Mouse (Mus musculus) right cerebral cortex, postnatal 36 days (tissue): Measurements from ENCODE around the gene Sct.
A peak's percentile ranks its signal among the peaks of the same experiment; 100 is the strongest.

ENCODE experiments used
- DNase-seq, 2 experiments: peaks; one replicate each; pipeline ENCODE4 v3.0.0; 2022; ENCODE audit warnings: low spot score in 2 of 2, mixed read lengths in 1 of 2

Gene Sct

DNA sequence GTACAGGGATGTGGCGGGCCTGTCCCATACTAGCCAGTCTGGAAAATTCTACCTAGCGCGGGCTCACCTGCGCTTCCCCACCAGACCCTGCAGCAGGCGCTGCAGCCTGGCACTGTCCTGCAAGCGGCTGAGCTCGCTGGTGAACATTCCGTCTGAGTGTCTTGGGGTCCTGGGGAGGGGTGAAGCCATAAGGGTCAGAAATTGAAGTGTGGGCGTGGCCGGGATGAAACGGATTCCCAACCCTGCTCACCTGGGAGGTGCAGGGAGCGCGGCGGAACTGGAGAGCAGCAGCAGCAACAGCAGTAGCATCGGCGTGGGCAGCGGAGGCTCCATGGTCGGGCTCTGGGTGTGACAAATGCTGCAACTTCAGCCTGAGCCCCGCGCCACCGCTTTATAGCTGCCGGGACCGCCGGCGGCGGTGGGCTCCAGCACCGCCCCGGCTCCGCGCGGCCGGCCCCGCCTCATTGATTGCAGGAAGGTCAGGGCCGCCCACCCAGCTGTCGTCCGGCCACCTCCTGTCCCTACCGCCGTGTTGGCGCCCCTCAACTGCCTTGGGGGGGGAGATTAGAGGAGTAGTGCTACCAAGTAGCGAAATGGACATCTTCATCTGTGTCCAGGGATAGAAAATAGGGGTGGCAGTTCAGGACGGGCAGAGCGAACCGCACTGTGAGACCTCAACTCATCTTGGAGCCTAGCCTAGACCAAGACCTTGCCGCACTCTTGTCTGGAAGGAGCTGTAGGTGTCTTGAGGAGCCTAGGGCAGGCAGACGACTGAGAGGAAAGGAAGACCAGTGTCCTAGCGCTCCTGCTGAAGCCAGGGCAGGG is at the start of gene Sct:
Sct (minus strand) TSS at position 368 of the 825 bp plus-strand sequence.
- no peak for DNase-seq

DNA sequence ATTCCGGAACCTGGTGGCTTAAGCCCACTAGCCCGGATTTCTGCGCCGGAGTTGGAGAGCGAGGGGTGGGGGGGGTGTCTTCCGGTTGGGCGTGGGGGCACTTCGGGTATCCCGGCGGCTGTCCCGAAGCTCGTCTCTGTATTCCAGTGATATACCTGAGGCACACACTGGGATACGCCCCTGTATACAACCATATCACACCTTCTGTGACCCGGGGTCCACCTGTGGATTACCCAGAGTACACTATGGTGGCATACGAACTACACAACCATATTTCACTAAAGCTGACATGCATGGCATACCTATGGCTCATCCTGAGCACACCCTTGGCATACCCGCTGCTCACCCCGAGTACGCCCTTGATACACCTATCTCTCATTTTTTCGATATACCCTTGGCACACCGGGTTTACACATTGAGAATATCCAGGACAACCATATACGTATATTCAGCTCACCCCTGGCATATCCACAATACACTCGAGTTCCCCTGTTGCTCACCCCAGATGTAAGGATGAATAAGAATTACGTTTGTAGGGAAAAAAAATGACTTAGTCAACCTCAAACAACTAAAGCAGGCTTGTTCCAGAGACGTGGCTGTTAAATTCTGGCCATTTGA is 49.5 kb upstream of the Sct start:
- DNase-seq, result no peak

DNA sequence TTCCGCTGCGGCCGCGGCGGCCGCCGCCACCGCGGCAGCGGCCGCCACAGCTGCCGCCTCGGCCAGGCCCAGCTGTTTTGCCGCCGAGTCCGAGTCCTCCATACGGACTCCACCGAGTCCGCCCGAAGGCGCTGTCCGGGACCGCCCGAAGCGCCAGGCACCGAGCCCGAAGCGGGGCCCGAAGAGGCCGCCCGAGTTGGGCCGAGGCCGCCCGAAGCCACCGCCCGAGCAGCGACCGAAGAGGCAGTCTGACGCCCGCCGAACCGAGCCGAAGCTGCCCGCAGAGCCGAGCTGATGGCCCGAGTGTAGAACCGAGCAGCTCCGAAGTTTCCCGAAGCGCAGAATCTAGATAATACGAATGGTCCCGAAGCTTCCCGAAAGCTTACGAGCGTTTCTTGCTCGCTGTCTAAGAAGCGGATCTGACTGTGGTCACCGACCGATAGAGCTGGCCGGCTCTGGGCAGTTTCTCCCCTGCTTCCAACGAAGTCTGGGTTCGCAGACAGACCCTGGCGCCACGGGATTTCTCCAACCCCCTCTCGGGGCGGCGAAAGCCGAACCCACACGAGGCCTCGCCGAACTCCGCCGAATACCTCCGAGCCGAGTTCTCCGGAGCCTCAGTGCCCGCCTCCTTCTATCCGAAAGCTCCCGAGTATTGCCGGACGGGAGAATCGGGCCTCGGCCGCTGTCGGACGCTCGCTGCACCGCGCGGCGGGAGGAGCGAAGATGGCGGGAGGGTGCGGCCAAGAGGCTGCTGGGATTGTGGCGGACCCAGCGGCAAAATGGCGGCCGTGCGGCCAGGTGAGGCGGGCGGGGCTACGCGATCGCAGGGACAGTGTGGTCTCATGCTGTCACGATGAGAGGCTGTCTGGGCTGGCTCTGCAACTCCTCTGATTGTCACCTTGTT is 48.8 kb upstream of the Sct start, which contains the start of the genes Deaf1 and Tmem80:
Deaf1 (minus strand) TSS at position 222 of the 904 bp plus-strand sequence.
Tmem80 (plus strand) TSS at position 271 of the 904 bp plus-strand sequence.
- peak; percentile 99 to 100 for DNase-seq

GRCm38 (mm10) chr7:141326546-141327446 is 47.9 kb upstream of the Sct start:
- DNase-seq, result peak in 1 of 2 experiments; percentile 20

DNA sequence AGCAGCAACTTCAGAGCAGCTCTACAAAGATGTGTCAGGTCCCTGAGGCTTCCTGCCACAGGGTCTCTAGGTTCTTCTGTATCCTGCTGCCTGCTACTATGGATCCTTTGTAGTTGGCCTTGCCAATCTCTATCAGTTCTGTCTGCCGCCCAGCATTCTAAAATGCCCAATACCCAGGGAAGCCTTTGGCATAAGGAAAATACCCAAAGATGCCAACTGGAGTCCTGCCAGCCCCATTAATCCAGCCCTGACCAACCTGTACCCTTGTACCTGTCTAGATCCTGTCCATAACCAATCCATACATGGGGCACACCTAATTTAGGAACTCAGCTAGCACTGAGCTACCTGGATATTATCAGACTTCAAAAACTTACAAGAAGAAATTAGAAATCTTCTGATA is 45.8 kb upstream of the Sct start:
- no peak for DNase-seq

GRCm38 (mm10) chr7:141319446-141319845 is 40.5 kb upstream of the Sct start:
- DNase-seq, result no peak

DNA sequence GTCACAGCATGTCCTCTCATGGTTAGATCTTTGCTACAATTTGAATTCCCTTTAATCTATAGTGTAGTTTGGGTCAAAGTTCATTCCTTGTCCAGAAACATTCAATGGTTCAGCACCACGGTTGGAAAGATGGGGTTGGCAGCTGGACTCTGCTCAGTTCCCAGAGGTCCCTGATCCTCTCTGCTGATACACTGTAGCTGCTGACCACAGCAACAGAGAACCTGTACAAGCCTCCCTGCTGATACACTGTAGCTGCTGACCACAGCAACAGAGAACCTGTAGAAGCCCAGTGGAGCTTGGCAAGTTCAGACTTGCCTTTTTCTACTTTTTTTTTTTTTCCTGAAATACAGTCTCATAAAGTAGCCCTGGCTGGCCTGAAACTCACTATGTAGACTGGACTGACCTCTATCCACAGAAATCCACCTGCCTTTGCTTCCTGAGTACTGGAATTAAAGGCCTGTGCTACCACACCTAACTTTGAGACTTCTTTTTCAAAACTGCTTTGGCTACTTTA is 38.7 kb upstream of the Sct start:
- no peak for DNase-seq

DNA sequence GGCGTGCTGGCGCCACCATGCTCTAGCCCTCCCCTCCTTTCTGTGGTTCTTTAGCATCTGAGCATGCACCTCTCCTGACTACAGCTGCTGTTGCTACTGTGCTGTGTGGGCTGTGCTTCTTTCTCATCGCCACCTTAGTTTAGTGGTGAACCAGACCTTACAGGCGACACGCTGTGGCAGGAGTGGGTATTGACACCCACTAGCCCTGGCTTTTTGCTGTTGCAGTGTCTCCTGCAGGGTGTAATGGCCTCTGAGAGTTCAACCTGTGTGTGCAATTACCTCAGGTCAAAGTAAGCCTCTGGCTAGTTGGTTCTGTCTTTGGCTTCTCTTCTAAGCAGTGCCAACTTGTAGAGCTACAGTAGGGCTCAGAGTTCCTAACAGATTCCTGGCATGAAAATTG is 37.0 kb upstream of the Sct start:
- peak in 1 of 2 experiments; percentile 42 for DNase-seq

DNA sequence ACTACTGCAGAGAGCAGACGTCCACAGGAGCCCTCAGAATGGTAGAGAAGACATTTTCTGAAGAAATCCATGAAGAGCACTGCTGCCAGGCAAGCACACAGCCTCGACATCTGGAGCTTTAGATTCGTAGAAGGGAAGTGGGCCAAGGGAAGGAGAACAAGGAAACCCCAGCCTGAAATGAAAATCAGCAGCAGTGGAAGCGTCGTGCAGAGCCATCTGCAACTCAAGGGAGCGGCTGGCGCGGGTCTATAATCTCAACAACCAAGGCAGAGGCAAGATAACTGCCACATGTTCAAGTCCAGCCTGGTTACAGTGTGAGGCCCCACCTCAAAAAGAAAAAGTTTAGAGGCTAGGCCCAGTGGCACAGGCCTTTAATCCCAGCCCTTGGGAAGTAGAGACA is 36.1 kb upstream of the Sct start:
- DNase-seq, result no peak

GRCm38 (mm10) chr7:141314416-141314815 is 35.5 kb upstream of the Sct start:
- no peak for DNase-seq

GRCm38 (mm10) chr7:141304537-141304936 is 25.6 kb upstream of the Sct start:
- no peak for DNase-seq

- DNase-seq, result no peak
Measured at GRCm38 (mm10) chr7:141302702-141303268, 23.9 kb upstream of the Sct start.

DNA sequence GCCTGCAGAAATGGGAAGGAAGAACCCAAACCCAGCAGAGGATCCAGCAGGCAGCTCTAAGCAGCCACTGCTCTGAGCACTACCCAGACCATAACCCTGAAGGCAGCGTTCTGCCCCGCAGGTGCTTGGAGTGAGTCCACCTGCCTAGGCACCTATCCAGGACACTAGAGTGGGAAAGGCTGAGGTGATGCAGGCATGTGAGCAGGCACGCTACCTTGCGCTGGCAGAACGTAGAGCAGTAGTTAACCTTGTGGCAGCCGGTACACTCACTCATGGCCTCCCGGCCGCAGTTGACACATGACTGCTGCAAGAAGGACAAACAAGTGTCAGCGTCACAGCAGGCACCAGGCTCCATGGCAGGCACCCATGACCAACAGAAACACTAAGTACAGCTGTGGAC is 22.5 kb upstream of the Sct start:
- DNase-seq, result no peak

DNA sequence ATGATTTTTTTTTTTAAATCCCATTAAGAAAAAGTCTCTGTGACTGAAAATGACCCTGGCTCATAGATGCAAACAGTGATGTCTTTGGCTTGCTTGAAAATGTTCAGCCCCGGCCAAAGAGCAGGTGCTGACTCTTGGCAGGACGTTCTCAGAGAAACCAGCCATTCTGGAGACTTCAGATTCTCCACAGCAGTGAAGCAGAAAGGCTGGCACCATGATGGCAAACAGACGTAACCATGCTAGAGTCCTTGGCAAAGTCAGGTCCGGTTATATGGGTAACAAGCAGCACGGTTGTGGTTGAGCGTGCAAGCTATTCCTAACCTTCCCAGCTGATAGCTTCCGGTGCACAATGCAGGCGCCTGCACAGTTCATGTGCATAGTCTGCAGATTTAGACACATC is 20.2 kb upstream of the Sct start:
- no peak for DNase-seq

DNA sequence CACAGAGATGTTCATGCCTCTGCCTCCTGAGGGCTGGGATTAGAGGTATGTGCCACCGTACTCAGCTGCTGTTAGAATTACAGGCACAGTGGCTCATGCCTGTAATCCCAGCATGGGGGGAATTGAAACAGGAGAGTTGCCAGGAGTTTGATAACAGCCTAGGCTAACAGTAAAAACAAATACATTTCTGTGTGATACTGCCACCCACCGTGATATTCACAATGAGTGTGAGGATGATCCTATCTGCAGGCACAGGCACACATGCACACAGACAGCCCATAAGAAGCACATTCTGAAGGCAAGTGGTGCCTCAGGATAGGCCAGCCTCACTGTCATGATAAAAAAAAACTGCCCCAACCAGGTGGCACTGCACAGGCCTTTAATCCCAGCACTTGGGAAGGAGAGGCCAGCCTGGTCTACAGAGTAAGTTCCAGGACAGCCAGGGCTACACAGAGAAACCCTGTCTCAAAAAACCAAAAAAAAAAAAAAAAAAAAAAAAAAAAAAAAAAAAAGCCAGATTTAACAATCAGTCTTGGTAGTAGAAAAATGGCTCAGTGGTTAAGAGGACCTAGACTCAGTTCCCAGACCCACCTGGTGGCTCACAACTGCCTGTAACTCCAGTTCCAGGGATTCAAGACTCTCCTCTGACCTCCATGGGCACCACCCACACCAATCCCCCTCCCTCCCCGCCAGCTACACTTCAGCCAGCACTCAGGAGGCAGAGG is 19.2 kb upstream of the Sct start:
- no peak for DNase-seq

GRCm38 (mm10) chr7:141294479-141294878 is 15.5 kb upstream of the Sct start:
- DNase-seq, result no peak

DNA sequence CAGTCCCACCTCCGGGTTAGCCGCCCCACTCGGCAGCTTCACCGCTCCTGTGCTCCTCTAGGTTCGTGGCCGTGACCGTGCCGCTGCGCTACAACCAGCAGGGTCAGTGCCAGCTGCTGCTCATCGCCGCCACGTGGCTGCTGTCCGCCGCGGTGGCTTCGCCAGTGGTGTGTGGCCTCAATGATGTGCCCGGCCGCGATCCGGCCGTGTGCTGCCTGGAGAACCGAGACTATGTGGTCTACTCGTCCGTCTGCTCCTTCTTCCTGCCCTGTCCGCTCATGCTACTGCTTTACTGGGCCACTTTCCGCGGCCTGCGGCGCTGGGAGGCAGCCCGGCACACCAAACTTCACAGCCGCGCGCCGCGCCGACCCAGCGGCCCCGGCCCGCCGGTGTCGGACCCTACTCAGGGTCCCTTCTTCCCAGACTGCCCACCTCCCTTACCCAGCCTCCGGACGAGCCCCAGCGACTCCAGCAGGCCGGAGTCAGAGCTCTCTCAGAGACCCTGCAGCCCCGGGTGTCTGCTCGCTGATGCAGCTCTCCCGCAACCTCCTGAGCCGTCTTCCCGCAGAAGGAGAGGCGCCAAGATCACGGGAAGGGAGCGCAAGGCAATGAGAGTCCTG is 15.0 kb upstream of the Sct start:
- DNase-seq, result no peak

DNA sequence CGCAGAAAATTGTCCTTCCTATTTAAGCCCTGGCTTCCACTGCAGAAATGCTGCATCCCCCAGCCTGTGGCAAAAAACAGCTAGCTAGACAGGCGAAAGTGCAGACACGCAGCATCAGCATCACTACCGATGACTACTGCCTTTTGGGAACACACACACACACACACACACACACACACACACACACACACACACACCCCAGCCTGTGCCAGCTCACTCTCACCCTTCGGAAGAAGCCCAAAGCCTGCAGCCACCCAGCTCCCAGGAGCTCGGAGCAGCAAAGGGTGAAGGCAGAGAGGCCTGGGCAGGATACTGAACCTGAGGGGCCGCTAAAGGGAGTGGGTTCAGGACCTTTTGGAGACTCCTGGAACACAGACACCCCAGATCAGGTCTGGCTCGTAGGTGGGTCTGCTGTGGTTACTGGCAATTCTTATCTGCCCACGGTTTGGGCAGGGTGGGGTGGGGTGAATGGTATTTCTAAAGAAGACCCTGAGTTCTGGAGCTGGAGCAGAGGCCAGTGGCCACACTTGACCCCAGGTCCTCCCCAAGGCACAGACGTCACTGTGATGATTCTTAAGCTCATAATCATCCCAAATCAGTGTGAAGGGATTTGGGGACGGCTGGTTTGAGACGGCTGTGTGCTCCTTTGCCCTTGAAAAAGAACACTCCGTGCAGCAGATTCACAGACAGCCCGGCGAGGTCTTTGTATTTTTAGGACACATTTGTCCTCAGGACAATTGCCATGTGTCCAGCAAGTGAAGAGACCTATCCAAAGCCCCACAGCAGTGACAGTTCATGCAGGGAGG is 13.9 kb upstream of the Sct start:
- no peak for DNase-seq
